Mouse (Mus musculus): ENCODE measurements around the gene Galntl6. TPM values are rescaled to one million over a fixed set of nuclear protein-coding genes. Genes with fewer than 3 reads are reported as not detected.

The Galntl6 gene
- total and polyA plus RNA-seq, 3 experiments: not detected

DNA sequence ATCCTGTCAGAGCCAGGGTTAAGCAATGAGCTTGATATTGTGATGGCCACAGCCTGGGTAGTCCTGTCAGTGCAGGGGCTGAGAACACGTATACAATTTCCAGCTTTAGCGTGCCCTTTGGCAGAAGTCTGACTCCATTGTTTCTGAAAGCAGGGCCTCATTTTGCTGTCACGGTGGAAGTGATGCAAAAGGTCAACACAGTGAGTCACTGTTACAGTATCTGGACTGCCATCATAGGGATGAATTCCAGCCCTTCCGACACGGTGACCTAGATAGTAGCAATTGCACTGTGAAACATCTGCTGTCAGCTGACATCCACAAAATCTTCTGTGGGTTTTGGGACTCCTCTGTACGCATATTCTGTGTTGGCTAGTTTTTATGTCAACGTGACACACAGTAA is 956.9 kb downstream of the Galntl6 start:
- Histone ChIP-seq H3K27me3 (replicated peaks) (no peaks in the 10 kb centered on the region), H3K79me2 (replicated peaks; ENCODE audit: control insufficient read depth, extremely low read depth, insufficient read depth, poor library complexity, severe bottlenecking) (no peaks in the 10 kb centered on the region), H3K9ac (ENCODE audit: insufficient read depth, low read depth) (no peak overlapping the region), H3K27ac (ENCODE audit: insufficient read depth, low read depth) (no peak overlapping the region), H3K4me3 (replicated peaks in 1 of 3; ENCODE audit: low read depth in 2 of 3, low read length in 2 of 3, poor library complexity in 1 of 3) (no peak overlapping the region), H3K4me2 (ENCODE audit: insufficient read depth, low read depth, poor library complexity, severe bottlenecking) (no peak overlapping the region), H3K4me1 (ENCODE audit: control insufficient read depth in 1 of 2, insufficient read depth in 2 of 2) (no peaks in the 10 kb centered on the region), H3K9me3 (replicated peaks; ENCODE audit: low read length) (no peaks in the 10 kb centered on the region), H3K36me3 (replicated peaks in 1 of 2; ENCODE audit: control insufficient read depth in 1 of 2, insufficient read depth in 1 of 2, low read length in 1 of 2) (no peaks in the 10 kb centered on the region)
- dilution Hi-C loops (cut with MboI; ENCODE audit: extremely low pct_ligation_motif_present, extremely low pct_unique_long_range_greater_than_20kb, low sequenced_read_pairs) (no loop called here), in situ Hi-C loops (cut with MboI; ENCODE audit: low pct_ligation_motif_present, low pct_unique_long_range_greater_than_20kb, low sequenced_read_pairs) (no loop called here)
- DNase-seq (ENCODE audit: extremely low read depth): no peak
- TF ChIP-seq MAZ (IDR thresholded peaks at IDR 0.05; ENCODE audit: low read depth, low read length) (no peak), E2F4 (IDR thresholded peaks at IDR 0.05; ENCODE audit: insufficient replicate concordance, low read depth, low read length) (no peak), ELF1 (IDR thresholded peaks at IDR 0.05; ENCODE audit: low read depth, low read length) (no peak), MAX (IDR thresholded peaks at IDR 0.05; ENCODE audit: low read length) (no peak), TBP (conservative IDR thresholded peaks at IDR 0.05; ENCODE audit: low read depth, low read length) (no peak), USF2 (conservative IDR thresholded peaks at IDR 0.05; ENCODE audit: low read depth, low read length) (no peak), CTCF (conservative IDR thresholded peaks at IDR 0.05 in 1 of 2, IDR thresholded peaks at IDR 0.05 in 1 of 2; ENCODE audit: low read depth in 2 of 2, low read length in 2 of 2) (no peak), POLR2A (IDR thresholded peaks at IDR 0.05; ENCODE audit: low read depth, low read length) (no peak), JUND (conservative IDR thresholded peaks at IDR 0.05; ENCODE audit: low read depth, low read length) (no peak), ZKSCAN1 (IDR thresholded peaks at IDR 0.05; ENCODE audit: borderline replicate concordance, low read depth, low read length) (no peak), SIN3A (IDR thresholded peaks at IDR 0.05; ENCODE audit: low read length) (no peak), HCFC1 (IDR thresholded peaks at IDR 0.05; ENCODE audit: low read depth, low read length) (no peak), GABPA (IDR thresholded peaks at IDR 0.05; ENCODE audit: insufficient replicate concordance, low read depth, low read length) (no peak)

- Histone ChIP-seq H3K27ac (ENCODE audit: insufficient read depth, low read depth) (no peak overlapping the region), H3K79me2 (replicated peaks; ENCODE audit: control insufficient read depth, extremely low read depth, insufficient read depth, poor library complexity, severe bottlenecking) (no peaks in the 10 kb centered on the region), H3K4me3 (replicated peaks in 1 of 3; ENCODE audit: low read depth in 2 of 3, low read length in 2 of 3, poor library complexity in 1 of 3) (no peak overlapping the region), H3K27me3 (replicated peaks) (peaks cover 13% of the 10 kb centered on the region), H3K9ac (ENCODE audit: insufficient read depth, low read depth) (no peak overlapping the region), H3K4me1 (ENCODE audit: control insufficient read depth in 1 of 2, insufficient read depth in 2 of 2) (peaks cover 0 to 3% of the 10 kb centered on the region in 2 experiments; a peak in 1 of 4 replicates), H3K36me3 (replicated peaks in 1 of 2; ENCODE audit: control insufficient read depth in 1 of 2, insufficient read depth in 1 of 2, low read length in 1 of 2) (no peaks in the 10 kb centered on the region), H3K9me3 (replicated peaks; ENCODE audit: low read length) (no peaks in the 10 kb centered on the region), H3K4me2 (ENCODE audit: insufficient read depth, low read depth, poor library complexity, severe bottlenecking) (no peak overlapping the region)
- in situ Hi-C loops (cut with MboI; ENCODE audit: low pct_ligation_motif_present, low pct_unique_long_range_greater_than_20kb, low sequenced_read_pairs) (no loop called here), dilution Hi-C loops (cut with MboI; ENCODE audit: extremely low pct_ligation_motif_present, extremely low pct_unique_long_range_greater_than_20kb, low sequenced_read_pairs) (no loop called here)
- DNase-seq (ENCODE audit: extremely low read depth): no peak
- no peak for TF ChIP-seq ZNF384 (IDR thresholded peaks at IDR 0.05; ENCODE audit: low read depth, low read length)
- TF ChIP-seq GABPA (IDR thresholded peaks at IDR 0.05; ENCODE audit: insufficient replicate concordance, low read depth, low read length): no peak
- TF ChIP-seq IRF4 (IDR thresholded peaks at IDR 0.05; ENCODE audit: low read depth, low read length): no peak
These were observed 971.3 kb downstream of the Galntl6 start for GRCm38 (mm10) chr8:57941113-57941512.

All from CH12.LX (cell line).